In the genomic region with DNA sequence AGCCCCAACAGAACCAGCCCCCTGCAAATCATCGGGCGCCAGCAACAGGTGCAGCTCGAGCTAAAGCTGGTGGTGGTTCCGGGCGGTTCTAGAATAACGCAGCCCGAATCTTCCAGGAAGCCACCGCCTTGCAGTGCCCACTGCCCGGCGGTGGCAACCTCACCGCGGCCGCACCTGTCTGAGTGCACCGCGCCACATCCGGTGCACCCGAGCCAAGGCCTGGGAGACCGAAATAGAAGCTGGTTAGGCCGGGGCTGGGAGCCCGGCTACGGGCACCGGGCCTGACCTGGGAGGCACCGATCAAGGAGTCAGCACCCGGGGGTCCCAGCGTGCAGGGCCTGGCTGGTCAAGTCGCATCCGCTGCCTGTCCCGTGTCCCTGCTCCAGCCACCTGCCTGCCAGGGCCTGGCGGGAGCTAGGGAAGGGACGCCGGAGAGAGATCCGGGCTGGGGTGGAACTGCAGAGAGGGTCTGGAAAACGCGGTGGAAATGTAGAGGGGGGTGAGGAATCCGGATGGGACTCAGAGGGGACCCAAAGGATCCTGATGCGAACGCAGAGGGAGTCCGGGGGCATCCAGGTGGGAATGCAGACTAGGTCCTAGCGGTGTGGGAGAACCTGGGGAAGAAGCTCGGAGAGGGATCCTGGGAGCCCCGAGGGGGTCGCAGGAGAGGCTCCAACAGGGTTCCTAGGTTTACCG, we compare ENCODE assay signal across 8 mouse cellular contexts. TPM values are rescaled to one million over a fixed set of nuclear protein-coding genes. Genes with fewer than 3 reads are reported as not detected.
A peak's percentile ranks its signal among the peaks of the same experiment; 100 is the strongest.
DNase-seq lines count a peak whose midpoint lies in the region; ATAC-seq and TF ChIP-seq lines count a peak whose summit lies in the region.

No protein-coding gene starts in this region.

- no peak for TF ChIP-seq CTCF in left cerebral cortex, adult 2 months (IDR thresholded peaks at IDR 0.05)
- TF ChIP-seq CTCF in gastrocnemius, adult 2 months (IDR thresholded peaks at IDR 0.05), result no peak
- 0 out of 2 replicates have a peak, but pooled peaks have one; percentile 25 for TF ChIP-seq CTCF in hindbrain, postnatal 0 days (IDR thresholded peaks at IDR 0.05; ENCODE audit: low read depth)
- TF ChIP-seq CTCF in liver, embryonic 14.5 days (IDR thresholded peaks at IDR 0.05; ENCODE audit: low read depth), result no peak

- TF ChIP-seq EP300 in liver, embryonic 14.5 days (IDR thresholded peaks at IDR 0.05; ENCODE audit: low read depth), result no peak

- peak overlapping the region; percentile 81 for H3K9ac ChIP-seq in hindbrain, postnatal 0 days (replicated peaks; ENCODE audit: low read length)
- H3K9ac ChIP-seq in liver, embryonic 14.5 days (replicated peaks), result peak overlapping the region; percentile 79

- peak overlapping the region; percentile 93 for H3K27ac ChIP-seq in left cerebral cortex, adult 2 months
- H3K27ac ChIP-seq in gastrocnemius, adult 2 months, result peak overlapping the region; percentile 90
- peak overlapping the region; percentile 72 for H3K27ac ChIP-seq in hindbrain, postnatal 0 days
- H3K27ac ChIP-seq in liver, embryonic 14.5 days, result no peak overlapping the region

- peaks cover 25% of the 10 kb centered on the region for H3K4me1 ChIP-seq in hindbrain, postnatal 0 days (ENCODE audit: insufficient read depth, low read length)
- H3K4me1 ChIP-seq in liver, embryonic 14.5 days (replicated peaks; ENCODE audit: control insufficient read depth in 2 of 2, insufficient read depth in 2 of 2, low read length in 1 of 2), result peaks cover 0 to 12% of the 10 kb centered on the region in 2 experiments; a peak in 2 of 4 replicates

- H3K27me3 ChIP-seq in hindbrain, postnatal 0 days (ENCODE audit: insufficient read depth, low read length), result no peaks in the 10 kb centered on the region
- no peaks in the 10 kb centered on the region for H3K27me3 ChIP-seq in liver, embryonic 14.5 days (ENCODE audit: control insufficient read depth, insufficient read depth, low read length)

- intact Hi-C loops in left cerebral cortex, adult 2 months (cut with DNase I), result loop anchor here (2.0 to 5.0 kb wide), 2 partner anchors 60 to 141 kb away; a partner anchor contains a TSS
- intact Hi-C loops in gastrocnemius, adult 2 months (cut with DNase I), result no loop called here

- peak overlapping the region; percentile 94 for H3K4me3 ChIP-seq in left cerebral cortex, adult 2 months
- H3K4me3 ChIP-seq in gastrocnemius, adult 2 months, result peak overlapping the region; percentile 88
- peak overlapping the region; percentile 80 for H3K4me3 ChIP-seq in hindbrain, postnatal 0 days (ENCODE audit: low read length)
- peak overlapping the region; percentile 73 to 75 for H3K4me3 ChIP-seq in liver, embryonic 14.5 days (ENCODE audit: insufficient read depth in 1 of 2, low read depth in 2 of 2, low read length in 2 of 2)

- peak; percentile 33 to 47 for DNase-seq in left cerebral cortex, adult 2 months (ENCODE audit: extremely low spot score in 1 of 2, low spot score in 2 of 2)
- DNase-seq in left cerebral cortex, adult 18-20 months (ENCODE audit: low spot score in 2 of 2), result no peak
- DNase-seq in cerebellum, adult 18-20 months, result peak; percentile 70 to 80
- peak; percentile 92 for DNase-seq in gastrocnemius, adult 2 months
- DNase-seq in hindbrain, postnatal 0 days (ENCODE audit: low spot score), result peak; percentile 55
- DNase-seq in liver, embryonic 14.5 days (ENCODE audit: low read depth in 3 of 3, low spot score in 3 of 3), result no peak
- peak; percentile 75 to 76 for DNase-seq in natural killer cell, adult 2 months (ENCODE audit: low spot score in 2 of 2)
- peak; percentile 85 for DNase-seq in thymus, postnatal 0 days (ENCODE audit: low spot score)

- H3K36me3 ChIP-seq in hindbrain, postnatal 0 days (ENCODE audit: insufficient read depth, low read length), result no peaks in the 10 kb centered on the region
- H3K36me3 ChIP-seq in liver, embryonic 14.5 days (replicated peaks; ENCODE audit: control insufficient read depth, insufficient read depth, low read depth), result no peaks in the 10 kb centered on the region

- WGBS in hindbrain, postnatal 0 days, result under 1% methylated on average over 43 of the region's 43 CpGs
- whole genome bisulfite sequencing in liver, embryonic 14.5 days (ENCODE audit: insufficient replicate concordance), result 1% methylated on average over 43 of the region's 43 CpGs

- peak; percentile 65 for ATAC-seq in hindbrain, postnatal 0 days
- peak; percentile 57 for ATAC-seq in liver, embryonic 14.5 days (ENCODE audit: insufficient read depth)

- no peaks in the 10 kb centered on the region for H3K9me3 ChIP-seq in hindbrain, postnatal 0 days (ENCODE audit: low read length)
- no peaks in the 10 kb centered on the region for H3K9me3 ChIP-seq in liver, embryonic 14.5 days (ENCODE audit: control insufficient read depth, low read length)

- peak overlapping the region; percentile 80 for H3K4me2 ChIP-seq in hindbrain, postnatal 0 days (ENCODE audit: low read depth, low read length)
- peak overlapping the region; percentile 97 for H3K4me2 ChIP-seq in liver, embryonic 14.5 days (ENCODE audit: low read depth)

RNA-seq across cellular contexts. Expression of a gene that starts 0.7 kb away (rescaled TPM):
- 10 to 100 TPM; 69.0 to 83.6 TPM for total RNA-seq in left cerebral cortex, adult 2 months (2021)
- 10 to 100 TPM; 65.8 to 71.3 TPM for total RNA-seq in left cerebral cortex, adult 18-20 months (2021)
- total RNA-seq in gastrocnemius, adult 2 months (2021), result 100 to 1,000 TPM; 110 to 132 TPM
- 19.7 and 33.1 TPM in 2 replicates for total RNA-seq in hindbrain, postnatal 0 days (2014; rRNA removed)
- 13.7 and 15.0 TPM in 2 replicates for polyA plus RNA-seq in hindbrain, postnatal 0 days (2015; fragmentation: Nextera tagmentation; extraction: Ambion mirVana)
- 4.2 and 4.7 TPM in 2 replicates for polyA plus RNA-seq in liver, embryonic 14.5 days (2012; rRNA removed)
- polyA plus RNA-seq in liver, embryonic 14.5 days (2014; fragmentation: Nextera tagmentation; extraction: Ambion mirVana), result 4.6 and 6.1 TPM in 2 replicates
- polyA plus RNA-seq in thymus, postnatal 0 days (2015; fragmentation: Nextera tagmentation; extraction: Ambion mirVana), result 55.9 and 58.5 TPM in 2 replicates

RNA-seq across cellular contexts. Expression of a gene that starts 53.6 kb away (rescaled TPM):
- total RNA-seq in left cerebral cortex, adult 2 months (2021), result 10 to 100 TPM; 16.7 to 29.3 TPM
- 10 to 100 TPM; 13.5 to 23.2 TPM for total RNA-seq in left cerebral cortex, adult 18-20 months (2021)
- 100 to 1,000 TPM in 1 of 2 experiments, 10 to 100 TPM in 1; 22.4 to 127 TPM for total RNA-seq in gastrocnemius, adult 2 months (2021)
- 18.3 and 19.0 TPM in 2 replicates for total RNA-seq in hindbrain, postnatal 0 days (2014; rRNA removed)
- 38.6 and 43.3 TPM in 2 replicates for polyA plus RNA-seq in hindbrain, postnatal 0 days (2015; fragmentation: Nextera tagmentation; extraction: Ambion mirVana)
- 11.4 and 14.4 TPM in 2 replicates for polyA plus RNA-seq in liver, embryonic 14.5 days (2012; rRNA removed)
- polyA plus RNA-seq in liver, embryonic 14.5 days (2014; fragmentation: Nextera tagmentation; extraction: Ambion mirVana), result 12.7 and 14.5 TPM in 2 replicates
- polyA plus RNA-seq in thymus, postnatal 0 days (2015; fragmentation: Nextera tagmentation; extraction: Ambion mirVana), result 14.2 and 16.1 TPM in 2 replicates

Comparison
In these comparisons a context has a peak if more than half of its experiments do, and no peak if none do; other contexts are left out.
1. DNase-seq: peak in left cerebral cortex, adult 2 months (2 of 2), cerebellum, adult 18-20 months (2 of 2), gastrocnemius, adult 2 months (single experiment), hindbrain, postnatal 0 days (single experiment), natural killer cell, adult 2 months (2 of 2) and thymus, postnatal 0 days (single experiment); none in left cerebral cortex, adult 18-20 months (0 of 2) and liver, embryonic 14.5 days (0 of 3).
2. Peak in every context shown above with its lines, with median percentiles within 50 percentile points of each other: H3K4me3 ChIP-seq.